Comparison of ENCODE assay signal across 18 mouse cellular contexts in genomic region chr10:44464563-44464962, GRCm38 (mm10).
DNase-seq lines count a peak whose midpoint lies in the region; ATAC-seq and TF ChIP-seq lines count a peak whose summit lies in the region.
"Had no signal": no experiment of that assay in that cellular context is flagged by ENCODE, and none has a peak within 500 bp of the region (broad histone marks: within the 10 kb centered on the region; RNA-seq: fewer than 3 reads in every experiment).

No protein-coding gene starts in this region.

- no peak overlapping the region for H3K27ac ChIP-seq in liver, embryonic 12.5 days
- H3K27ac ChIP-seq in liver, postnatal 0 days (ENCODE audit: low read depth): no peak overlapping the region
- H3K27ac ChIP-seq in hindbrain, embryonic 16.5 days (ENCODE audit: low read depth, low read length): no peak overlapping the region
- H3K27ac ChIP-seq in kidney, embryonic 16.5 days (ENCODE audit: low read length): no peak overlapping the region
- H3K27ac ChIP-seq: embryonic facial prominence, embryonic 10.5 days; embryonic facial prominence, embryonic 12.5 days; forebrain, embryonic 13.5 days; forebrain, embryonic 15.5 days had no signal

- H3K4me2 ChIP-seq in liver, embryonic 12.5 days: peak overlapping the region; percentile 47; the same call in 1 of the 2 replicates
- H3K4me2 ChIP-seq in liver, postnatal 0 days (ENCODE audit: low read depth, low read length): no peak overlapping the region
- no peak overlapping the region for H3K4me2 ChIP-seq in hindbrain, embryonic 16.5 days (ENCODE audit: low read length)
- no peak overlapping the region for H3K4me2 ChIP-seq in kidney, embryonic 16.5 days (replicated peaks; ENCODE audit: low read depth, low read length)
- H3K4me2 ChIP-seq: forebrain, embryonic 13.5 days; forebrain, embryonic 15.5 days had no signal

- H3K36me3 ChIP-seq in liver, embryonic 12.5 days: no peaks in the 10 kb centered on the region
- H3K36me3 ChIP-seq in liver, postnatal 0 days (replicated peaks; ENCODE audit: insufficient read depth, low read length): no peaks in the 10 kb centered on the region
- no peaks in the 10 kb centered on the region for H3K36me3 ChIP-seq in hindbrain, embryonic 16.5 days (ENCODE audit: control insufficient read depth, insufficient read depth, low read length)
- no peaks in the 10 kb centered on the region for H3K36me3 ChIP-seq in kidney, embryonic 16.5 days (ENCODE audit: insufficient read depth, low read length)
- H3K36me3 ChIP-seq: embryonic facial prominence, embryonic 10.5 days; embryonic facial prominence, embryonic 12.5 days; forebrain, embryonic 15.5 days had no signal

- no peak for DNase-seq in liver, postnatal 0 days
- DNase-seq in retina, embryonic 14.5 days (ENCODE audit: low spot score): peak; percentile 63
- DNase-seq: adrenal gland, adult 8-10 months; adrenal gland, postnatal 14 days; adrenal gland, postnatal 36 days; cerebellum, adult 11-12 months; cerebellum, adult 2 months; cerebellum, adult 9-10 months; cerebellum, postnatal 10 days; cerebellum, postnatal 25 days; forebrain, postnatal 0 days had no signal

- H3K9ac ChIP-seq in liver, embryonic 12.5 days: no peak overlapping the region
- no peak overlapping the region for H3K9ac ChIP-seq in liver, postnatal 0 days (replicated peaks)
- H3K9ac ChIP-seq in hindbrain, embryonic 16.5 days (ENCODE audit: low read depth, low read length): no peak overlapping the region
- no peak overlapping the region for H3K9ac ChIP-seq in kidney, embryonic 16.5 days (replicated peaks; ENCODE audit: low read length)
- H3K9ac ChIP-seq: embryonic facial prominence, embryonic 12.5 days; forebrain, embryonic 13.5 days; forebrain, embryonic 15.5 days; forebrain, postnatal 0 days had no signal

- 64% methylated on average over 5 of the region's 5 CpGs for WGBS in liver, embryonic 12.5 days (ENCODE audit: insufficient replicate concordance)
- WGBS in liver, postnatal 0 days (ENCODE audit: insufficient replicate concordance): 59% methylated on average over 5 of the region's 5 CpGs
- 84% methylated on average over 5 of the region's 5 CpGs for WGBS in hindbrain, embryonic 16.5 days
- WGBS in kidney, embryonic 16.5 days: 86% methylated on average over 5 of the region's 5 CpGs

- H3K9me3 ChIP-seq in liver, embryonic 12.5 days (replicated peaks): no peaks in the 10 kb centered on the region
- no peaks in the 10 kb centered on the region for H3K9me3 ChIP-seq in liver, postnatal 0 days (ENCODE audit: low read length)
- no peaks in the 10 kb centered on the region for H3K9me3 ChIP-seq in hindbrain, embryonic 16.5 days (ENCODE audit: control insufficient read depth, low read length)
- no peaks in the 10 kb centered on the region for H3K9me3 ChIP-seq in kidney, embryonic 16.5 days (ENCODE audit: low read length)
- H3K9me3 ChIP-seq: embryonic facial prominence, embryonic 10.5 days; embryonic facial prominence, embryonic 12.5 days; forebrain, embryonic 13.5 days; forebrain, embryonic 15.5 days had no signal

- peaks cover 38% of the 10 kb centered on the region for H3K27me3 ChIP-seq in liver, embryonic 12.5 days (replicated peaks)
- peaks cover 21% of the 10 kb centered on the region; the same call in 1 of the 2 replicates for H3K27me3 ChIP-seq in liver, postnatal 0 days (ENCODE audit: insufficient read depth, low read length)
- peaks cover 6% of the 10 kb centered on the region for H3K27me3 ChIP-seq in hindbrain, embryonic 16.5 days (replicated peaks; ENCODE audit: control insufficient read depth, insufficient read depth, low read length)
- H3K27me3 ChIP-seq in kidney, embryonic 16.5 days (ENCODE audit: insufficient read depth, low read length): peaks cover 49% of the 10 kb centered on the region

- no peak for ATAC-seq in liver, embryonic 12.5 days
- no peak for ATAC-seq in liver, postnatal 0 days
- ATAC-seq in hindbrain, embryonic 16.5 days: no peak
- ATAC-seq in kidney, embryonic 16.5 days (ENCODE audit: low FRiP score, low TSS enrichment): no peak
- ATAC-seq: forebrain, embryonic 13.5 days; forebrain, embryonic 15.5 days; forebrain, postnatal 0 days had no signal

- TF ChIP-seq EP300 in liver, postnatal 0 days (IDR thresholded peaks at IDR 0.05; ENCODE audit: low read depth): no peak

- H3K4me1 ChIP-seq in liver, embryonic 12.5 days: peaks cover 38% of the 10 kb centered on the region
- H3K4me1 ChIP-seq in liver, postnatal 0 days (ENCODE audit: insufficient read depth): peaks cover 3% of the 10 kb centered on the region
- H3K4me1 ChIP-seq in hindbrain, embryonic 16.5 days (ENCODE audit: control insufficient read depth, insufficient read depth, low read depth, low read length): peaks cover 2% of the 10 kb centered on the region
- 0 out of 2 replicates have a peak, but pooled peaks cover 7% of the 10 kb centered on the region for H3K4me1 ChIP-seq in kidney, embryonic 16.5 days (ENCODE audit: insufficient read depth, low read length)

- H3K4me3 ChIP-seq in liver, embryonic 12.5 days: no peak overlapping the region
- no peak overlapping the region for H3K4me3 ChIP-seq in liver, postnatal 0 days (ENCODE audit: low read depth, low read length)
- no peak overlapping the region for H3K4me3 ChIP-seq in hindbrain, embryonic 16.5 days (ENCODE audit: low read length)
- H3K4me3 ChIP-seq in kidney, embryonic 16.5 days (ENCODE audit: low read length): no peak overlapping the region
- H3K4me3 ChIP-seq: embryonic facial prominence, embryonic 10.5 days; embryonic facial prominence, embryonic 12.5 days; forebrain, embryonic 13.5 days; forebrain, embryonic 15.5 days had no signal

- no peak for TF ChIP-seq CTCF in liver, postnatal 0 days (IDR thresholded peaks at IDR 0.05; ENCODE audit: low read depth)
